Mouse (Mus musculus) cerebellum, adult 18-20 months (tissue): ENCODE data around the gene Itprid1.
A peak's percentile ranks its signal among the peaks of the same experiment; 100 is the strongest.

Experiments
- DNase-seq, 2 experiments: peaks; one replicate each; pipeline ENCODE4 v3.0.0; 2021

Gene Itprid1

GRCm38 (mm10) chr6:55836650-55837320, at the start of gene Itprid1:
Itprid1 (plus strand) TSS chr6:55836895.
- no peak for DNase-seq

- no peak for DNase-seq
Observed at GRCm38 (mm10) chr6:55789557-55789956, 47.1 kb upstream of the Itprid1 start.

GRCm38 (mm10) chr6:55791852-55792496, 44.7 kb upstream of the Itprid1 start:
- DNase-seq, result no peak

DNA sequence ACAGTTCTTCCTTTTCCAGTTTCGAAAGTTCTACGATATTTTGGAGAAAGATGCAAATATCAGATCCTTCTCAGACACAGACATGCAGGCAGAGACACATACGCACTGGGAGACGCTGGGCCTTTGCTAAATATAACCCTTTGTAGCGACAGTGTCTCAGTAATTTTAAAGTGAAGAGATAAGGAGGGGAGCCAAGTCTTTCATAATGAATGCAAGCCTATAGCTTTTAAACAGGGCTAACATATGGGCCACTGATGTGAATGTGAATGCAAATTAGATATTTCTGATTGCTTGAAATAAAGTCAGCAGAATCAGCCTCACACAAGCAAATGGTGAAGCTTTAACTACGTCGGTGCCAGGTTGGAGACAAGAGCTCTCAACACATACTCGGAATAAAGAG, 44.2 kb upstream of the Itprid1 start:
- no peak for DNase-seq

DNA sequence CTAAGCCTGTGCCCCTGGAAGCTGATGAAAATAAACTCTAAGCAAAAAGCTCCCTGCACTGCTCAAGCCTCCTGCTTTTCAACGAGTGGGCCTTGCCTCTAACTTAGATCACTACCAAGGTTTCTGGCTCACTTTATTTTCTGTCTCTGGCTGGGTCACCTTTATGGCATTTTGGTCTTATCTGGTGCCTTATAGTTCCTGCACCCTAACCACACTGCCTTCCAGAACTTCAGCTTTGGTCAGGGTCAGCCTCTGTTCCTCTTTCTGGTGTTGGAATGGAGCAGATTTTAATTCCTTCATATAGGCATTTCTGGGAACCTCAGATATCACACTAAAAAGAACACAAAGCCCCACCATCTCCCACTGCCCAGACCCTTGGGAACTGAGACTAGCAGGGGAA, 34.0 kb upstream of the Itprid1 start:
- no peak for DNase-seq

DNA sequence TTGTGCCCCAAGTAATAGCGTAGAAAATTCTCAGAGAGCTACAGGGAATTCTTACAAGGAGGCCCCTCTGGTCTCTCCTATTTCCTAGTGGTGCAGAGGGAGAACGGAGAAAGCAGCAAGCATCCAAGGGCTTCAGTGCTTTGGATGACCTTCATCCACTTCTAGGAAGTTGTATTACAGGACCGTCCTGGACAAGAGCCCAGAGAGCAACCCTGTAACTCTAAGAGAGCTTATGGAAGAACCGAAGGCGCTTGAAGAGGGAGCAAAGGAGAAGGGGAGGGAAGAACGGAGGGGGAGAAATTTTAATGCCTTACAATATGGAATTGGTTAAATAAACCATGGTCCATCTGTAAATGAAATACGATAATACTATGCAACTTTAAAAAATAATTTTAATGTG, 33.3 kb upstream of the Itprid1 start:
- DNase-seq, result no peak

GRCm38 (mm10) chr6:55803991-55804680, 32.6 kb upstream of the Itprid1 start:
- peak; percentile 12 to 19 for DNase-seq

- no peak for DNase-seq
Observed at GRCm38 (mm10) chr6:55804681-55805000, 32.1 kb upstream of the Itprid1 start.

DNA sequence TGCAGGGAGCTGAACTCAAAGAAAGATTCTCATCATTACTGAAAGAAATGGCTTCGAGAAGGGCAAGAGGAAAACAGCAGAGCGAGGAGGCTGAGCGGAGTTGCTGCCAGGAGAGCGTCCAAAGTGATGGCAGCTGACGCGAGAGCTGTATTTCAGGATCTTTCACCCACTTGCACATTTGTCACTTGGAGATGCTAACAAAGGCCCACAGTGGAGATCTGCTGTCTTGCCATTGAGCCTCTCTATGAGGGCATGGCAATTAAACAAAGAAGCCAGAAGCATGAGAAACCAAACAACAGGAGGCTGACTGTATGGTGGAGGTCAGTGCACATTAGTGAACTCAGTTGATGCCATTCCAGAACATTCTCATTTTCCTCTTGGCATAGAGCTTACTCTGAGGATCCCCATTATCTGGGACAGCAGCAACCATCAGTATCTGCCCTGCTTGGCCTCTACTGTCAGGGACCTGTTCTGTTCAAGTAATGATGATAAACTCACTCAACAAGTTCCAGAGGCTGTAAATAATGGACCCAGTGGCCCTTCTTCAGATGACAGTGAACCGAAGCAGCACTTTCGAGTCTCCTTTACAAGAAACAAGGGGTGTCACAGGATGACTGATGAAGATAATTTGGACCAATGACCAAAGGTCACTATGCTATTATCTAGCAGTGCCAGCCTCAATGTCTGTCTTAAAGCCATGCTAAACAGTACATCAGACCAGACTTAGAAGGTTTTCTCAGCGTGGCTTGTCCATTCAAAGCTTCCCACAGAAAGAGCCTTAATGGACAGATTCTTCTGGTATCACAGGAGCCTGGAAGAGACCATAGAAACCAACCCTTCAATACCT, 31.2 kb upstream of the Itprid1 start:
- DNase-seq, result no peak

DNA sequence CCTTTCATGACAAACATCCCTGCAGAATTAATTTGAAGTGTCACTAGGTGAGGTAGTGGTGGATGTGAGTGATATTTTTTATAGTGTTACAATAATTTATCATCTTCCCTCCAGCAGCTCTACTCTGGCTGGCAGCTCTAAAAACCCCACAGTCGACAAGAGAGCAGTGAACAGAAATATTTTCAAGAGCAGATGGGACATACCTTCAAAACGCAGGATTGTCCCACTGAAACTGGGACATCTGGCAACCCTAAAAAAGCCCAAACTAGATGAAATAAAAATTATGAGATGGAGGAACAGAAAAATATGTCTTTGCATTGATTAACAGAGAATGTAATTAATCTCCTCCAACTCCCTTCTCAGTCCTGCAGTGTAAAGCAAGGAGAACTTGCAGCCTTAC, 30.2 kb upstream of the Itprid1 start:
- DNase-seq, result no peak

DNA sequence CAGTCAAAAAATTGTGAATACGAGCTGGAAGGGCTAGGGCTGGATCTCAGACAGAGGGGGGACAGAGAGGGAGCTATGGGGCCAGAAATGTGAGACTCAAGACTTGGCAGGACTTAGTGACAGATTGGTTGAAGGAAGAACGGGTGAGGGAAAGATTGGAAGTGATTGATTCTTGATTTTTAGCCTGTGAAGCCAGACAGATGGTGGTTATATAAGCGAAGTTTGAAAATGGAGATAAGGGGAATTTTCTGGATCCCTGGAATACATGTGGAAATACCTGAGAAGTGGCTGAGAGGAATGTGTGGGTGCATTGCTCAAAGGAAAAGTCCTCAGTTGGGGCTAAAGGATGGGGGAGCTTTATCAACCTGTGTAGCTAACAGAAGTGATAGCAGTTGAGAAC, 28.0 kb upstream of the Itprid1 start:
- no peak for DNase-seq

DNA sequence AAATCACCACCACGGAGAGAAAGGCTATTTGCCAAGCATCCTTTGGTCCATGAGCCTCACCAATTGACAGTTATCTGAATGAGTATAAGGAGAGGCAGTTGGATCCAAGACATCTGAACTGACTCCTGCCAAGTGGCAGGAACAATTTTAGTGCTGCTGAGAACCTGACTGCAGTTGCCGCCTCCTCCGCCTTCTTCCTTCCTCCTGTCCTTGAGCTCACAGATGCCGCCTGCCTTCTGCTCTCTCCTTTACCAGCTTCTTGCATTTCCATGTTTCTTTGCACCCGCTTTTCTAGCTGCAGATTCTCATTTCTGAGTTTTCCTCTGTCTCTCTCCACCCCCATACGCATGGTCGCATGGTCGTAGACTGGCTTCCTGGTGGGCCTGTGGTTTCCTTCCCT, 25.5 kb upstream of the Itprid1 start:
- no peak for DNase-seq

- DNase-seq, result no peak
Observed at GRCm38 (mm10) chr6:55812353-55812752, 24.3 kb upstream of the Itprid1 start.

DNA sequence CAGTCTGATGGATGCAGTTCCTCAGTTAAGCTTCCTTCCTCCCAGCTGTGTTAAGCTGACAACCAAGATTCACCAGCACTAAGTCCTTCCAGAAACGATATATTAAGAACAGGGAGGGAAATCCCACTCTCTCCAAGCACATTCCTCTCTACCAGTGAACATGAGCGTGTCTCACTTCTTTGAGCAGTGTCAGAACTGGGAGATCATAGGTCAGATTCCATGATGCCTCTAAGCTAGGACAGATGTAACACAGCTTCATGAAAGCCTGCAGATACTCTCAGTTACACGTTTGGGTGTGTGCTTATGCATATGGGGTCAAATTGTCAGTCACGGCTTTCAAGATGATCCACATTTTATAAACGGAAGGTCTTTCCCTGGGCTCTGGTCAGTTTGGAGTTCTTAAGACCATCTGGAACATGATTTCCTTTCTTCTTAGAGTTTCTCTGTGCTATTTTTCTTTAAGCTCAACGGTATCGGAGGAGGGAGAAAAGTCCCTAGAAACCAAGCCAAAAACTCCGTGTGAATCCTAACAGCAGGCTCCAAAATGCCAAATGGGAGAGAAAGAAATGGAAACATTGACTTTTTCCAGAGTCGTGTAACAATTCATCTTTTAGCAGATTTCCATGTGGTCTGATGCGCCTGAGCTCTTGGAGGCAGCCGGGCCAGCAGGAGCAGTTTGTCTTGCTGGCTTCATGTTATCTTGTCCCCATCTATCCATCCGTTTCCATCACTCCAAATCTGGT, 22.3 kb upstream of the Itprid1 start:
- DNase-seq, result no peak

- no peak for DNase-seq
Observed at GRCm38 (mm10) chr6:55816911-55817310, 19.8 kb upstream of the Itprid1 start.

- no peak for DNase-seq
Observed at GRCm38 (mm10) chr6:55829722-55830121, 7.0 kb upstream of the Itprid1 start.

DNA sequence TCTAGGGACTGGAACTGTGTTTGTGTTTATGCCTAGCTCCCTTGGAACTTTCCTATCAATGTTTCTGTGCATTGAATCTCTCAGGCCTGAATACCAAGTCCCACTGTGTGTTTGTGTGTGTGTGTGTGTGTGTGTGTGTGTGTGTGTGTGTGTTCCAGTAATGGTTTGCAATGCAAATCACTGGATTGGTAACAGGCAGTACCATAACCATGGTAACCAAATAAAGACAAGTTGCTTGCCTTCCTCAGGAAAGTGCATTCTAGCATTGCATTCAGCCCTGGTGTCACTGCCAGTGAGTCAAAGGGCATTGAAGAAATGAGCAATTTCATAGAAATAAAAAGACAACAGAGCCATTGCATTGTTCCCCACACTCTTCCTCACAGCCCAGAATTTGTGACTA, 15.9 kb downstream of the Itprid1 start:
- DNase-seq, result no peak

GRCm38 (mm10) chr6:55856085-55856484, 19.4 kb downstream of the Itprid1 start:
- no peak for DNase-seq

DNA sequence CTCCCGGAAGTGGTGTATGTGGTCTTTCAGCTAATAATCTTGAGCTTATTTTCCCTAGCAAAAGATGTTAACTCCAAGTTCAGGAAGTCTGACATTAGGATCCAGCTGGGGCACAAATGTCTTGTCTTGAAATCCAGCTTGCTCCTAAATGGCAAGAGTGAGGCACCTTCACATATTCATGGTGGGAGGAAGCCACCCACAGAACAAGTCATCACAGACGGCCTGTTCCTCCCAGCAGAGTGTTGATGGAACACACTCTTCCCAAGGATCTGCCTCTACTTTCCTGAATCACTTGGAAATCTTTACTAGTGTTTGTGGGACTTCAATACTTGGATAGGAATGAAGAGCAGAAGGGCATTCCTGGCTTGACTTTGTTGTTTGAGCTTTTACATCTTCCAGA, 28.5 kb downstream of the Itprid1 start:
- no peak for DNase-seq

DNA sequence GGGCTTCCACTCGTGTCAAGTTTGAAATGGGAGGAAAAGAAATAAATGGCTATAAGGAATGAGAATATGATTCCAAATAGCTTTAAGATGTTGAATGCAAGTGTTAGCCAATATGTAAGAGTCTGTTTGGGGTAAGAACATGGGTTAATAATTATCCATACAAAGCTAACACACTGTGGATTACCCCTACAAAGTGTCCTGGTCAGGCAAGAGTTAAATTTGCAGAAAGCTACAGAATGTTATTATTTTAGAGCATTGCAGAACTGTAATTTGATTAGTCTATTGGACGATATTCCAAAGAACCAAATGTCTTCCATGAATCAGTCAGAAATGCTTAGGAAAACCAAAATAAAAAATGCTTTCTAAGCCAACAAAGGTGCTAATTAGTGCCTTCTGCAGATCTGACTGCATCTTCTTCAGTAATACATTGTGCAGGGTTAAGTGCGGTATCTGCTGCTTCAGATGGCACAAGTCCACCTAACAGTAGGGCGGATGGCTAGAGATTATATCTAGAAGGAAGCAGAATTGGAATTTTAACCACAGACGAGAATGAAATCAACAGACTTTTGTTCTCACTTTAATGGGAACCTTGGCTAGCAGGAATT, 42.8 kb downstream of the Itprid1 start:
- DNase-seq, result peak in 1 of 2 experiments; percentile 1

DNA sequence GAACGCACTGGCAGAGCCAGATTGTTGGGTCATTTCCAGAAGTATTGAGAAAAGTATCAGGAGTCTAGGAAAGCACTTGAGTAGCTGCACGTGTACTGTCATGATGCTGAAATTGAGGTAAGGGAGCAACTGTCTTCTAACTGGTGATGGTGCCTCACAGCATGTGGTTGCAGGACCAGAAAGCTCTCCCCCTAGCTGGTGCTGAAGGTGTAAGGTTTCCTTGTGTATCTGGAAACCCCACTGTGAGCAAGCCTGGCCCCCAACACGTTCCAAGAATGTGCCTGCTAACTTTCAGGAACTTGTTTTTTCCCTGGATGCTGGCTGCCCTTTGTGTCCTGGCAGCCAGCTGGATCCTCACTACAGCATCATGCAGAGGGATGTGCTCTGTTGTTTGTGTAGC, 44.2 kb downstream of the Itprid1 start:
- DNase-seq, result no peak

- DNase-seq, result no peak
Observed at GRCm38 (mm10) chr6:55887598-55887997, 50.9 kb downstream of the Itprid1 start.
